Mouse (Mus musculus): ENCODE results near the gene Spic.

Spic gene

DNA sequence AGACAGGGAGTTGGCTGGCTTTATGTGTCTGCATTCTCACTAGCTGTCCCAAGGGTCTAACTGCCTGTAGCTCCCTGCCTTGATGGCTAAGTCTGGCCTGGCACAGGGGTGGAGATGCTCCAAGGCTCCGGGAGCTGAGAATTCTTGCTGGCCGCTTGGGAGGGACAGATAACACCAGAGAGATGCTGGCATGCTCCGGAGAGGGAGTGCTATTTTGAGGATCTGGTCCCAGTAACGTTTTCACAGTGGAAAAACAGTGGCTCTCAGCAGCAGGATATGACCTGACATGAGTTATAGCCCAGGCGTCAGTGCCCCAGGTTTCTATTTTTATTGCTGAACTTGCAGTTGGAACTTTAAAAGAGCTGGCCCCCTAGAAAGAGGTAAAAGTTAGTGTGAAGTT, 39.4 kb downstream of the Spic start:
- DNase-seq (ENCODE audit: low spot score in 2 of 2): no peak

GRCm38 (mm10) chr10:88631330-88631953, 53.4 kb downstream of the Spic start:
- DNase-seq (ENCODE audit: low spot score in 2 of 2): no peak

GRCm38 (mm10) chr10:88630663-88631329, 54.0 kb downstream of the Spic start:
- DNase-seq (ENCODE audit: low spot score in 2 of 2): no peak

DNA sequence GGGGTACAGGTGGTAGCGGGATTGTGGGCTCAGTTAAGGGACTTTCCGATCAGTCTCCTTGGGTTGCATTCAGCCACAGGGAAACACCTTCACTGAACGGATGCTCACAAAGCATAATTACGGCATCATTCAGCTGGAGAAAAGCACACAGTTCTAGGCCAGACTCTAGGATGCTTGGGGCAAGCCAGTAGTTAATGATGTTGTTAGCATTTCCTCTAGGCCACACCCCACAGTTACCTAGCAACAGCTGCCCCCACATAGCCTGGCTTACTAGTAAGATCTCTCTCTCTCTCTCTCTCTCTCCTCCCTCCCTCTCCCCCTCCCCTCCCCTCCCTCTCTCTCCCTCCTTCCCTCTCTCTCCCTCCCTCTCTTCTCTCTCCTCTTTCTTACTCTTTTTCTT, 57.8 kb downstream of the Spic start:
- DNase-seq (ENCODE audit: low spot score in 2 of 2): peak in 1 of 2 experiments; percentile 22

- no peak for DNase-seq (ENCODE audit: low spot score in 2 of 2)
Measured at GRCm38 (mm10) chr10:88626176-88626575, 58.6 kb downstream of the Spic start.

Measured in frontal cortex, postnatal 36 days (tissue).